ENCODE assay signal across 8 mouse cellular contexts in genomic region chr7:98481066-98481734, GRCm38 (mm10). TPM values are rescaled to one million over a fixed set of nuclear protein-coding genes. Genes with fewer than 3 reads are reported as not detected.
DNase-seq lines count a peak whose midpoint lies in the region; ATAC-seq and TF ChIP-seq lines count a peak whose summit lies in the region.

No protein-coding gene starts in this region.

- TF ChIP-seq CTCF in midbrain, postnatal 0 days (IDR thresholded peaks at IDR 0.05): peak; percentile 98
- TF ChIP-seq CTCF in spleen, adult 2 months (IDR thresholded peaks at IDR 0.05; ENCODE audit: extremely low read depth, insufficient read depth, insufficient read length, insufficient replicate concordance): peak; percentile 96; the same call in 1 of the 2 replicates

- H3K9me3 ChIP-seq in midbrain, postnatal 0 days (ENCODE audit: low read length): no peaks in the 10 kb centered on the region

- H3K9ac ChIP-seq in midbrain, postnatal 0 days (replicated peaks; ENCODE audit: low read length, poor library complexity, severe bottlenecking): no peak overlapping the region

- H3K27ac ChIP-seq in midbrain, postnatal 0 days (ENCODE audit: low read depth, low read length): no peak overlapping the region
- no peak overlapping the region for H3K27ac ChIP-seq in spleen, adult 2 months (ENCODE audit: insufficient read depth, low read length)

- peak; percentile 68 for ATAC-seq in midbrain, postnatal 0 days (ENCODE audit: low FRiP score)

- peak; percentile 80 for DNase-seq in 416B (ENCODE audit: low read depth)
- peak; percentile 86 for DNase-seq in adrenal gland, adult 2 months
- peak; percentile 71 for DNase-seq in embryo, embryonic 11.5 days (ENCODE audit: low read depth, low spot score)
- peak; percentile 88 to 93 for DNase-seq in heart, adult 18-20 months
- peak; percentile 77 for DNase-seq in kidney, adult 11 months
- DNase-seq in left cerebral cortex, postnatal 4 days: peak; percentile 88
- DNase-seq in midbrain, postnatal 0 days (ENCODE audit: low spot score): peak; percentile 90
- DNase-seq in spleen, adult 2 months (ENCODE audit: low read depth in 1 of 2, low spot score in 2 of 2): peak; percentile 40 to 73

- WGBS in midbrain, postnatal 0 days: 6% methylated on average over 9 of the region's 9 CpGs
- 32% methylated on average over 9 of the region's 9 CpGs for WGBS in spleen, adult 2 months

- no peaks in the 10 kb centered on the region for H3K27me3 ChIP-seq in midbrain, postnatal 0 days (ENCODE audit: insufficient read depth, low read length)
- no peaks in the 10 kb centered on the region for H3K27me3 ChIP-seq in spleen, adult 2 months (ENCODE audit: control insufficient read depth, insufficient read depth, low read length)

- no peak for TF ChIP-seq POLR2A in spleen, adult 2 months (IDR thresholded peaks at IDR 0.05; ENCODE audit: low read depth, low read length)

- H3K4me3 ChIP-seq in midbrain, postnatal 0 days (ENCODE audit: low read depth, low read length): no peak overlapping the region
- no peak overlapping the region for H3K4me3 ChIP-seq in spleen, adult 2 months (ENCODE audit: extremely low read depth, insufficient read depth, insufficient read length)

- no peak overlapping the region for H3K4me2 ChIP-seq in midbrain, postnatal 0 days (ENCODE audit: low read depth, low read length, poor library complexity, severe bottlenecking)

- H3K36me3 ChIP-seq in midbrain, postnatal 0 days (ENCODE audit: insufficient read depth, low read length): no peaks in the 10 kb centered on the region
- H3K36me3 ChIP-seq in spleen, adult 2 months (ENCODE audit: control insufficient read depth, insufficient read depth, low read length): no peaks in the 10 kb centered on the region

- no peaks in the 10 kb centered on the region for H3K4me1 ChIP-seq in midbrain, postnatal 0 days (ENCODE audit: insufficient read depth, low read length)
- peaks cover 7% of the 10 kb centered on the region; the same call in 1 of the 2 replicates for H3K4me1 ChIP-seq in spleen, adult 2 months (ENCODE audit: control insufficient read depth, insufficient read depth, insufficient read length)

- intact Hi-C loops in left cerebral cortex, postnatal 4 days (cut with DNase I): loop anchor here (5.0 to 10.0 kb wide), 4 partner anchors 106 to 594 kb away; partner anchors contain the start of gene Wnt11

RNA-seq across cellular contexts. Expression of gene Lrrc32, which starts 7.9 kb away (rescaled TPM):
- total RNA-seq in adrenal gland, adult 2 months (2021): 10 to 100 TPM; 17.0 to 37.1 TPM
- 16.6 and 19.4 TPM in 2 replicates for polyA plus RNA-seq in adrenal gland, adult 2 months (2012; rRNA removed)
- total RNA-seq in heart, adult 18-20 months (2021): 1 to 10 TPM; 7.5 to 8.0 TPM
- total RNA-seq in left cerebral cortex, postnatal 4 days (2021): 1 to 10 TPM; 6.4 to 7.6 TPM
- total RNA-seq in midbrain, postnatal 0 days (2014; rRNA removed): 7.6 and 9.0 TPM in 2 replicates
- polyA plus RNA-seq in midbrain, postnatal 0 days (2015; fragmentation: Nextera tagmentation; extraction: Ambion mirVana): 5.2 and 6.0 TPM in 2 replicates
- 11.2 and 12.8 TPM in 2 replicates for polyA plus RNA-seq in spleen, adult 2 months (2012; rRNA removed)

RNA-seq across cellular contexts. Expression of gene Gucy2d, which starts 41.0 kb away (rescaled TPM):
- total RNA-seq in adrenal gland, adult 2 months (2021): not detected
- not detected in 2 replicates for polyA plus RNA-seq in adrenal gland, adult 2 months (2012; rRNA removed)
- total RNA-seq in heart, adult 18-20 months (2021): under 1 TPM in 1 of 2 experiments, not detected in 1; 0.07 TPM
- under 1 TPM in 1 of 2 experiments, not detected in 1; 0.24 TPM for total RNA-seq in left cerebral cortex, postnatal 4 days (2021)
- total RNA-seq in midbrain, postnatal 0 days (2014; rRNA removed): 0.05 TPM in 1 of 2 replicates, not detected in the other
- 0.05 TPM in 1 of 2 replicates, not detected in the other for polyA plus RNA-seq in midbrain, postnatal 0 days (2015; fragmentation: Nextera tagmentation; extraction: Ambion mirVana)
- not detected in 2 replicates for polyA plus RNA-seq in spleen, adult 2 months (2012; rRNA removed)
